Mouse (Mus musculus) neural tube, embryonic 14.5 days (tissue): ENCODE measurements around the gene Mettl17. TPM values are rescaled to one million over a fixed set of nuclear protein-coding genes. Genes with fewer than 3 reads are reported as not detected.
"Not testable (repeated sequence)": the region's sequence is repeated elsewhere in the genome, so short reads cannot be mapped to it uniquely, and the experiment has no call there.

Experiments
- ATAC-seq: fragments of 200-750 bp; cut with Nextera tagmentation; 2 replicates; pipeline ENCODE4 v1.8.0; 2017; ENCODE audit warnings: low read depth, mild to moderate bottlenecking, moderate TSS enrichment, moderate library complexity
- H3K27ac ChIP-seq: fragments of 300-500 bp; sonication (generic); 2 replicates; pipeline ENCODE4 v1.5.1; 2014; ENCODE audit warnings: low read depth, mild to moderate bottlenecking, control low read depth, low read length, moderate library complexity, mixed read lengths
- H3K27me3 ChIP-seq: fragments of 300-500 bp; sonication (generic); 2 replicates; pipeline ENCODE4 v1.6.1; 2014; ENCODE audit warnings: low read length; ENCODE audit not compliant: control insufficient read depth, insufficient read depth
- H3K36me3 ChIP-seq: fragments of 300-500 bp; sonication (generic); 2 replicates; pipeline ENCODE4 v1.6.1; 2014; ENCODE audit warnings: low read length, mixed read lengths; ENCODE audit not compliant: control insufficient read depth, insufficient read depth
- H3K4me1 ChIP-seq: fragments of 300-500 bp; sonication (generic); 2 replicates; pipeline ENCODE4 v1.6.1; 2014; ENCODE audit warnings: low read length; ENCODE audit not compliant: control insufficient read depth, insufficient read depth
- H3K4me2 ChIP-seq: fragments of 300-500 bp; sonication (generic); 2 replicates; pipeline ENCODE4 v1.6.1; 2014; ENCODE audit warnings: mild to moderate bottlenecking, low read depth, low read length, control low read depth
- H3K4me3 ChIP-seq: fragments of 300-500 bp; sonication (generic); 2 replicates; pipeline ENCODE4 v1.5.1; 2014; ENCODE audit warnings: low read depth, low read length, control low read depth, mixed read lengths
- H3K9ac ChIP-seq: fragments of 300-500 bp; sonication (generic); replicated peaks from 2 replicates; pipeline ENCODE4 v1.6.1; 2014; ENCODE audit warnings: low read depth, mild to moderate bottlenecking, control low read depth, low read length, mixed read lengths
- H3K9me3 ChIP-seq: fragments of 300-500 bp; sonication (generic); 2 replicates; pipeline ENCODE4 v1.6.1; 2016; ENCODE audit warnings: low read length; ENCODE audit not compliant: control insufficient read depth
- WGBS: fragments of 180-500 bp; shearing (Covaris S2); extraction: QIAGEN DNeasy Blood & Tissue Kit; methylation state at CpG from one replicate; pipeline ENCODE4 v1.1.7; 2014; 5-methylcytosine and 5-hydroxymethylcytosine counted together
- polyA plus RNA-seq: library from polyadenylated mRNA; unstranded; fragments of >200 nt; fragmentation: Nextera tagmentation; extraction: Ambion mirVana; gene quantifications from 2 replicates; pipeline ENCODE4 v1.2.1, GENCODE M21; 2014

Gene Mettl17
- 69.8 and 99.4 TPM in 2 replicates for polyA plus RNA-seq

DNA sequence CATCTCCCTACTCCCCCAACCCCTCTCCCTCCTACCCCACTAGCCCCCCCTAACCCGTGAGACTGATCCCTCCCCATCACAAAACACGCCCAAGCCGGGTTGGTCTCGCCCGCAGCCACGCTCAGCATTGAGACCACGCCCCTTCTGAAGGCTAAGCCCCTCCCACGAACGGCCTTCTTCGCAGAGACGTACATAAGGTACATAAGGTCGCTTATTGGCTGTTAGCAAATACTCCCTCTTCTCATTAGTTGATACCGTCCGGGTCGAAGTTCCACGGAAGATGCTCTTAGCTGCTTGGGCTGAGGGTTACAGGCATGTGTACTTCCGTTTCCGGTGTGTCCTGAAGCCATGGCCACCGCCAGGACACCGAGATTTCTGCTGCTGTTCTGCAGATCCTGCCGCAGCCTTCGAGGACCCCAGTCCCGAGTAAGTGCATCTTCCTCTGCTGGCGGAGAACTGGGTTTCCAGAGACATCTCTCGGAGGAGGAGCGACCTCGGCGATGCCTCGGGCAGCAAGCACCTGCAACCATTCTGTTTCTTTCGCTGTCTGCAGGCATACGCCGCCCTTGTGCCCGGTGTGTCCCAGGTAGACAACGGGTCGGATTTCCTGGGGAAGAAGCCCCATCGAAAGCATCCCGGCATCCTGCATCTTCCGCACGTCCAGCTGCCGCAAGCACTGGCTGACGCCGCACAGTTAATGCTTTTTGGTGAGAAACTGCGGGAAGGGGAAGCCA is at the start of gene Mettl17:
Gene Mettl17 (plus strand): TSS at position 245 of the 734 bp plus-strand sequence.
- Histone ChIP-seq H3K36me3 (peaks cover 14% of the 10 kb centered on the region), H3K9ac (peak within 1 kb of the TSS; percentile 78), H3K27me3 (no peaks in the 10 kb centered on the region), H3K4me3 (peak within 1 kb of the TSS; percentile 63), H3K4me1 (peaks cover 12% of the 10 kb centered on the region), H3K9me3 (no peaks in the 10 kb centered on the region), H3K27ac (peak within 1 kb of the TSS; percentile 76), H3K4me2 (peak within 1 kb of the TSS; percentile 78)
- WGBS, result under 1% methylated on average over 43 of the region's 43 CpGs
- peak; percentile 99 for ATAC-seq

DNA sequence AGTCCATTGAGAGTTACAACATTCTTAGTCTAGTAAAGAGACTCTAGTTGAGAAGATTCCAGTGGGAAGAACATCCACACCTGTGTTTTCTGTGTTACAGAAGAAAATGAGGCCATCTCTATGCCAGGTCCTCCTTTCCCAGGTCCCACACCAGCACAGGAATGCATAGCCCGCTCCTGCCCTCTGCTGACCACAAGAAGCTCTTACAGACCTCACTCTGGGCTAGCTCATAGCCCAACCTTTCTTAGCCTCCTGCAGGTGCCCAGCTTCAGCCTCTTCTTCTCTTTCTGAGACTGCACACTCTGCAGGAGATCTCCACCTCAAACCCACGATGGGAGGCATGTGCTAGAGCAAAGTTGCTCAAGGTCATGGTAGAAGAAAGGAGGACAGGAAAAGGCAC is 46.2 kb upstream of the Mettl17 start:
- not testable (repeated sequence) for H3K4me3 ChIP-seq, ATAC-seq, H3K9me3 ChIP-seq, H3K27me3 ChIP-seq, H3K4me1 ChIP-seq, H3K36me3 ChIP-seq, H3K27ac ChIP-seq, H3K4me2 ChIP-seq, H3K9ac ChIP-seq
- WGBS, result 28% methylated on average over 2 of the region's 2 CpGs

DNA sequence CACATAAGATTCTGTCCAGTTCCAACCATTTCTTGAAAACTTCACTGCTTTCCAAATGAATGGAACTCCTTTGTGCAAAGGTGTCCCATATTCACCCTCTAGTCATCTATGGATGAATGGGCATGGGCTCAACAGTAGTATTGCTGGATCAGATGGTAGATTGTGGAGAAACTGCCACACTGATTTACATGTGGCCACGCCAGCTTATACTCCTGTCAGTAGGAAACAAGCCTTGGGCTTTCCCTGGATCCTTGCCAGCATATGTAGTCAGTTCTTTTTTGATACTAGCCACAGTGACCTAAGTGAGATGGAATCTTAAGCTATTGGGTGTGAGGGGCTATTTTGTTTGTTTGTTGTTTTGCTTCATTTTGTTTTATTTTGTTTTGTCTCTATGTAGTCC is 42.4 kb upstream of the Mettl17 start:
- no peak overlapping the region for H3K9ac ChIP-seq
- H3K36me3 ChIP-seq, result no peaks in the 10 kb centered on the region
- no peaks in the 10 kb centered on the region for H3K9me3 ChIP-seq
- no peak overlapping the region for H3K4me3 ChIP-seq
- WGBS, result 65% methylated on average over 1 of the region's 1 CpGs
- ATAC-seq, result no peak
- H3K27me3 ChIP-seq, result no peaks in the 10 kb centered on the region
- H3K4me1 ChIP-seq, result no peaks in the 10 kb centered on the region
- no peak overlapping the region for H3K4me2 ChIP-seq
- H3K27ac ChIP-seq, result no peak overlapping the region

DNA sequence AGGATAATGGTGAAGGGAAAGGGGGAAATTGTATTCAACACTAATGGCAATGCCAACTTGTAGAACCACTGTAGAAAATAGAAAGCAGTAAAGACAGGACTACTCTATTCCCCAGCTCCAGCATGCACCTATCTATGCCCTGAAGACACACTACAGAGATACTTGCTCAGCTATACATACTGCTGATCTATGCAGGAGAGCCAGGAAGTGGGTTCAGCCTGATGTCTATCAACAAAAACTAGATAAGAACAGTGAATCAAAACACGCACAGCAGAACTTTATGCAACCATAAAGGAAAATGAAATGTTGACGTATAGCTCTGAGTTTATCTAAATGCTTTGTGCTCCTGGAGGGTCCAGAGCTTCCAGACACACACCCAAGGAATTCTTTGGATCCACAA is 41.9 kb upstream of the Mettl17 start:
- H3K9me3 ChIP-seq, result no peaks in the 10 kb centered on the region
- no peak overlapping the region for H3K27ac ChIP-seq
- no peaks in the 10 kb centered on the region for H3K4me1 ChIP-seq
- WGBS, result 96% methylated on average over 2 of the region's 2 CpGs
- H3K27me3 ChIP-seq, result no peaks in the 10 kb centered on the region
- H3K4me2 ChIP-seq, result no peak overlapping the region
- no peak overlapping the region for H3K4me3 ChIP-seq
- no peak overlapping the region for H3K9ac ChIP-seq
- no peaks in the 10 kb centered on the region for H3K36me3 ChIP-seq
- ATAC-seq, result no peak

DNA sequence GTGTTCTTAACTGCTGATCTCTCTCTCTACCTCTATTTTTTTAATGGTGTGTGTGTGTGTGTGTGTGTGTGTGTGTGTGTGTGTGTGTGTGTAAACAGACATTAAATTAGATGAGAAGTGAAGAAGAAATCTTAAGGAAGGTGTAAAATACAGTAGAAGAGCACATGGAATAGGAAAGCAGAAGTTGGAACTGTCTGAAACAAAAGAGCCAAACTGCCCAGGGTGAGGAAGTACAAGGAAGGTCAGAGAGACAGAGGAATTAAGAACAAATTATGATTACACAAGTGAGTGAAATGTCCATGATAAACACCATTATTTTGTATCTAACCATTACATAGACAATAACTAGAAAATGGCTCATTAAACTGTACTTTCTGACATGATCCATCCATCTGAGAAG is 40.8 kb upstream of the Mettl17 start:
- no peak overlapping the region for H3K4me3 ChIP-seq
- no peak overlapping the region for H3K9ac ChIP-seq
- H3K27me3 ChIP-seq, result no peaks in the 10 kb centered on the region
- no peaks in the 10 kb centered on the region for H3K36me3 ChIP-seq
- no peak overlapping the region for H3K27ac ChIP-seq
- no peaks in the 10 kb centered on the region for H3K4me1 ChIP-seq
- no peak overlapping the region for H3K4me2 ChIP-seq
- no peaks in the 10 kb centered on the region for H3K9me3 ChIP-seq
- ATAC-seq, result no peak

DNA sequence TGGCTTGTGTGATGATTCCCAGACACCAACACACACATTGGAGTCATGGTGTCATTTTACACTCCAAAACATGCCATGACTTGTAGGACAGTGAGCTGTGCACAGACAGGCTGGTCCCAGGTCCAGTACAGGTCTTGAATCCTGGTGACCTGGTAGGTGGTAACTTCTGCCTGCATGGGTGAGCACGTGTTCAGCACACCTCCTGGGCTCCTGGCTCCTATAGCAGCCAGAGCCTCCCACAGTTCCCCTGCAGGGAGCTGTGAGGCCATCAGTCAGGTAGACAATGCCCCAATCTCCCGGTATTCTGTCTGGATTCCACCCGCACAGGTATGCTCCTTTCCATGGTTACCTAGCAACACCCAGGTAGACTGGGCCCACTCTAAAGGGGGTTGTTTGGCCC is 38.1 kb upstream of the Mettl17 start:
- no peak overlapping the region for H3K27ac ChIP-seq
- H3K4me2 ChIP-seq, result no peak overlapping the region
- ATAC-seq, result no peak
- no peaks in the 10 kb centered on the region for H3K36me3 ChIP-seq
- no peaks in the 10 kb centered on the region for H3K4me1 ChIP-seq
- no peak overlapping the region for H3K9ac ChIP-seq
- 76% methylated on average over 3 of the region's 3 CpGs for WGBS
- no peak overlapping the region for H3K4me3 ChIP-seq
- H3K9me3 ChIP-seq, result no peaks in the 10 kb centered on the region
- no peaks in the 10 kb centered on the region for H3K27me3 ChIP-seq

DNA sequence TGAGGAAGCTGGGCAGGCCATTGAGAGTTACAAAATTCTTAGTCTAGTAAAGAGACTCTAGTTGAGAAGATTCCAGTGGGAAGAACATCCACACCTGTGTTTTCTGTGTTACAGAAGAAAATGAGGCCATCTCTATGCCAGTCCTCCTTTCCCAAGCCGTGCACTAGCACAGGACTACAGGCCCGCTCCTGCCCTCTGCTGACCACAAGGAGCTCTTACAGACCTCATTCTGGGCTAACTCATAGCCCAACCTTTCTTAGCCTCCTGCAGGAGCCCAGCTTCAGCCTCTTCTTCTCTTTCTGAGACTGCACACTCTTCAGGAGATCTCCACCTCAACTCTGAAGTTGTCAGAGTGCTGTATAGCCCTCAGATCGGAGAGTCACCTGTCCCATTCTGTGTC is 33.6 kb upstream of the Mettl17 start:
- H3K27ac ChIP-seq, result not testable (repeated sequence)

DNA sequence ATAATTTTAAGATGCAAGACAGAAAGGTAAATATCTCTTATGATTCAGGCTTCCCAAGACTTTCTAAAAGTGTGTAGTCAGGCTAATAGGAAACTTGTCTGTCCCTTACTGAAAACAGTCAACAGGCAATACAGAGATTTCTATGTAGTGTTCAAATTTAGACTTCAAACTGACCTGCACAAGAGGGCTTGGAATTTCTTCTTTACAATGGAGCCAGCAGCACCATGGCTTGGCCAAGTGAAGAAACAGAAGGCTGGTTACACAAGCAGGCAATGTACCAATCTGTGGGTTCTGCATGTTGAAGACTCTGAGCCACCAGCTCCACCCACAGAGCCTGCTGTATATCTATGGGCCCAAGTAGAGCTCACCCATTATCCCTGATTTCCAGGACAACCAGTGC is 31.2 kb upstream of the Mettl17 start, which contains the start of gene Ear6:
Gene Ear6 (plus strand): TSS at position 301 of the 400 bp plus-strand sequence.
- Histone ChIP-seq H3K27me3 (no peaks in the 10 kb centered on the region), H3K9me3 (no peaks in the 10 kb centered on the region), H3K27ac (no peak within 1 kb of the TSS), H3K4me1 (no peaks in the 10 kb centered on the region), H3K4me2 (no peak within 1 kb of the TSS), H3K9ac (no peak within 1 kb of the TSS), H3K4me3 (no peak within 1 kb of the TSS), H3K36me3 (no peaks in the 10 kb centered on the region)
- no peak for ATAC-seq

More for the DNA sequence above, 33.6 kb upstream of the Mettl17 start:
- not testable (repeated sequence) for H3K4me1 ChIP-seq, H3K36me3 ChIP-seq, H3K4me2 ChIP-seq, ATAC-seq, H3K9ac ChIP-seq, H3K9me3 ChIP-seq, H3K4me3 ChIP-seq, H3K27me3 ChIP-seq
- WGBS, result 49% methylated on average over 3 of the region's 3 CpGs

DNA sequence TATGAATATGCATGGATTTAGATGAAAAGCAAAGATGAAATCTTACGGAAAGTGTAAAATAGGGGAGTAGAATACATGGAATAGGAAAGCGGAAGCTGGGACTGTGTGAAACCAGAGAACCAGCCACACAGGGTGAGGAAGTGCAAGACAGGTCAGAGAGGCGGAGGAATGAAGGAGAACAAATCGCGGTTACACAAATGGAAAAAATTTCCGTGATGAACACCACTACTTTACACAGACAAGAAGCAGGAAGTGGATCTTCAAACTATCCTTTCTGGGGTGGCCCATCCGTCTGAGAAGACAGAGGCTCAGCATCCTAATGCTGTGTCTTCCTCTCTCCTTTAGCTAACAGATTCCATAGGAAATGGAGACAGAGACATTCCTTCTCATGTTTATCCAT is 29.4 kb upstream of the Mettl17 start:
- WGBS, result 90% methylated on average over 7 of the region's 7 CpGs
- H3K27ac ChIP-seq, H3K9ac ChIP-seq, H3K4me1 ChIP-seq, H3K36me3 ChIP-seq, H3K9me3 ChIP-seq, H3K27me3 ChIP-seq, ATAC-seq, H3K4me3 ChIP-seq, H3K4me2 ChIP-seq: not testable (repeated sequence)
